Mouse (Mus musculus) kidney, adult 2 months (tissue): ENCODE measurements around the gene Kcnip4.

Experiments
- CTCF ChIP-seq: fragments of 200-500 bp; conservative IDR thresholded peaks from 2 replicates; pipeline ENCODE4 v1.5.1; 2011; ENCODE audit warnings: low read depth, mild to moderate bottlenecking, control low read depth, low read length, moderate library complexity, mixed read lengths; ENCODE audit not compliant: insufficient read depth, insufficient read length
- POLR2A ChIP-seq: fragments of 200-500 bp; IDR thresholded peaks from one replicate; pipeline ENCODE4 v1.6.1; 2011; ENCODE audit warnings: low read depth, low read length, control low read depth

DNA sequence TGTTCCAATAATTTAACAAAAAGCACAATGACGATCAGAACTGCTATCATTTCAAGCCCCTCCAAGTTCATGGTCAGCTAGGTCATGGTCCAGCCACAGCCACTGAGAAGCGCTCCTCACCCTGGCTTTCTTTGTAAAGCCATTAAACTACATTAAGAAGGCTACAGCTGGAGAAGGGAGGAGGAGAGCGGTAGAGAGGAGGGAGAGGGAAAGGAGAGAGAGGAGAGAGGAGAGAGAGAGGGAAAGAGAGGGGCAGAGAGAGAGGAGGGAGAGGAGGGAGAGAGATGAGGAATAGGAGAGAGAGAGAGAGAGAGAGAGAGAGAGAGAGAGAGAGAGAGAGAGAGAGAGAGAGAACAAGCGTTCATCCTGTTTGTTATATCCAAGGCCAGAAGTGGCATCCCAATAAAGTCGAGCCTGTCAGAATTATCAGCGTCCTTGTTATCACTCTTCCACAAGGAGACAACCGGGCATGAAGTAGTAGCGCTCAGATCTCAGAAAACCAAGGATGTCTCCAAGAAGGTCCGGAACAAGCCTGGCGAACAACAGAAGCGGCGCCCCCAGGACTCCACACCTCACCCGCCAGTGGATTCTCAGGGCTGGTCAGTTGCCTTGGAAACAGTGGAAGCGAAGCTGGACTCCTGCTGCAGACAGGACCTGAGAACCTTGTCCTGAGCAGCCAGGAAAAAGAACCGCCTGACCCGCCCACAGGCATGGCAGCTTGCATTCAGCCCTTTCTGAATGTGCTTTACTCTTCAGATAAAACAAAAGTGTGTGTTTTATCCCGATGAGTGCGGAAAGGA lies 635.1 kb downstream of the Kcnip4 start:
- TF ChIP-seq POLR2A: no peak
- TF ChIP-seq CTCF: no peak
